Mouse (Mus musculus) spleen, adult 2 months (tissue): Measurements from ENCODE around the gene Lamc3.

Experiments
- CTCF ChIP-seq: fragments of 200-500 bp; IDR thresholded peaks from 2 replicates; pipeline ENCODE4 v1.5.1; 2011; ENCODE audit warnings: mild to moderate bottlenecking, inconsistent platforms; ENCODE audit not compliant: insufficient read depth, insufficient read length, insufficient replicate concordance; ENCODE audit errors: extremely low read depth
- POLR2A ChIP-seq: fragments of 200-500 bp; IDR thresholded peaks from 2 replicates; pipeline ENCODE4 v1.6.1; 2011; ENCODE audit warnings: low read depth, low read length, inconsistent platforms

DNA sequence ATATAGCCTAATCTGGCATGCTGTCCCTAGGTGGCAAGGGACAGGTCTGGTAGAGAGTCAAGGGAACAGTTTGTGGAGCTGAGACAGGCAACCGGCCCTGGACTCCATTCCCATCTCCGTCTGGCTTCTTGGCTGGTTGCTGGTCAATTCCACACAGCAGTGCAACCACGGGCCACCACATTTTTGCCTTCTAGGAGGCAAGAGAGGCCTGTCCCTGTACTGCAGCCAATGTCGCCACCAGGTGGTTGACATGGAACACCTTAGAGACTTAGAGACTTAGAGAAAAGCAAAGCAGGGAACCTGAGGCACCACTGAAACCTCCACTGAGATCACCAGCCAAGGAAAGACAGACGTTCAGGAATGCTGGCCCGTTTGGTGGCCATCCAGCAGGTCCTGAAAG is 2.3 kb upstream of the Lamc3 start:
- no peak for TF ChIP-seq POLR2A
- TF ChIP-seq CTCF, result peak; percentile 59; the same call in 1 of the 2 replicates
